Comparison of ENCODE assay signal across 8 mouse cellular contexts in the genomic region with DNA sequence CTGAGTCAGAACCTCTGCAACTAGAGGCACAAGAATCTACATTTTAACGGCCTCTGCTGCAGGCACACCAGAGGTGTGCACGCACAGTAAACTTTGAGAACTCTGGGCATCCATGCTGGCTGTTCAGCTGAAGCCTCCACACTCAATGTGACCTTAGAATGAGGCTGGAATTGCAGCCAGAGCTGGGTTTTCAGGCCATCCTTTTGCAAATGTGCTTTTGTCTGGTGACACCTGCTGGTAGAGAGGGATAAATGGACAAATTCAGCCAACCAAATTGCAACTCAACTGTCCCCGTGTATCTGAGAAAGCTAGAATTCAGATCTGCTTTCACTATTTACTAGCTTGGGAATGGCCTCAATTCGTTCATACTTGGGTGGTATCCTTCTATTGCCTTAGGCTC. TPM values are rescaled to one million over a fixed set of nuclear protein-coding genes. Genes with fewer than 3 reads are reported as not detected.
A peak's percentile ranks its signal among the peaks of the same experiment; 100 is the strongest.
DNase-seq lines count a peak whose midpoint lies in the region; ATAC-seq and TF ChIP-seq lines count a peak whose summit lies in the region.

No protein-coding gene starts in this region.

- TF ChIP-seq CTCF in kidney, adult 2 months (conservative IDR thresholded peaks at IDR 0.05; ENCODE audit: insufficient read depth, insufficient read length, low read depth, low read length), result peak; percentile 76
- TF ChIP-seq CTCF in bone marrow macrophage, adult 2 months (IDR thresholded peaks at IDR 0.05; ENCODE audit: low read depth, low read length), result peak; percentile 25; the same call in 1 of the 2 replicates

- no peak overlapping the region for H3K4me2 ChIP-seq in kidney, embryonic 16.5 days (replicated peaks; ENCODE audit: low read depth, low read length)

- no peak overlapping the region for H3K9ac ChIP-seq in kidney, embryonic 16.5 days (replicated peaks; ENCODE audit: low read length)

- peaks cover 13% of the 10 kb centered on the region; the same call in 1 of the 2 replicates for H3K4me1 ChIP-seq in kidney, adult 2 months (ENCODE audit: control insufficient read depth, insufficient read depth, low read length)
- peaks cover 19% of the 10 kb centered on the region for H3K4me1 ChIP-seq in kidney, embryonic 16.5 days (ENCODE audit: insufficient read depth, low read length)
- H3K4me1 ChIP-seq in bone marrow macrophage, adult 2 months (ENCODE audit: control insufficient read depth, insufficient read depth, low read length), result peaks cover 8% of the 10 kb centered on the region

- H3K27ac ChIP-seq in kidney, adult 2 months (ENCODE audit: insufficient read depth, low read depth, low read length), result no peak overlapping the region
- H3K27ac ChIP-seq in kidney, embryonic 16.5 days (ENCODE audit: low read length), result no peak overlapping the region
- no peak overlapping the region for H3K27ac ChIP-seq in bone marrow macrophage, adult 2 months (ENCODE audit: insufficient read depth, low read depth, low read length)

- no peak for TF ChIP-seq POLR2A in kidney, adult 2 months (IDR thresholded peaks at IDR 0.05; ENCODE audit: low read depth, low read length)
- no peak for TF ChIP-seq POLR2A in bone marrow macrophage, adult 2 months (IDR thresholded peaks at IDR 0.05; ENCODE audit: borderline replicate concordance, low read depth, low read length)

- H3K27me3 ChIP-seq in kidney, adult 2 months (replicated peaks; ENCODE audit: control insufficient read depth, insufficient read depth, low read length), result no peaks in the 10 kb centered on the region
- no peaks in the 10 kb centered on the region for H3K27me3 ChIP-seq in kidney, embryonic 16.5 days (ENCODE audit: insufficient read depth, low read length)

- 13% methylated on average over 4 of the region's 4 CpGs for whole genome bisulfite sequencing in kidney, adult 2 months
- 15% methylated on average over 4 of the region's 4 CpGs for WGBS in kidney, embryonic 16.5 days

- no peaks in the 10 kb centered on the region for H3K9me3 ChIP-seq in kidney, embryonic 16.5 days (ENCODE audit: low read length)

- ATAC-seq in kidney, embryonic 16.5 days (ENCODE audit: low FRiP score, low TSS enrichment), result no peak
- ATAC-seq in megakaryocyte, adult 5-6 weeks (ENCODE audit: poor library complexity, severe bottlenecking), result peak; percentile 55

- no peaks in the 10 kb centered on the region for H3K36me3 ChIP-seq in kidney, adult 2 months (ENCODE audit: control insufficient read depth, insufficient read depth, low read length)
- H3K36me3 ChIP-seq in kidney, embryonic 16.5 days (ENCODE audit: insufficient read depth, low read length), result no peaks in the 10 kb centered on the region

- no peak overlapping the region for H3K4me3 ChIP-seq in kidney, adult 2 months (ENCODE audit: insufficient read depth, low read depth, low read length)
- no peak overlapping the region for H3K4me3 ChIP-seq in kidney, embryonic 16.5 days (ENCODE audit: low read length)
- H3K4me3 ChIP-seq in bone marrow macrophage, adult 2 months (ENCODE audit: insufficient read depth, low read length), result no peak overlapping the region

- intact Hi-C loops in heart, postnatal 10 days (cut with DNase I), result loop anchor here (5.0 kb wide), 4 partner anchors 152 to 562 kb away; a partner anchor contains a TSS

- DNase-seq in kidney, adult 2 months, result peak; percentile 86
- peak; percentile 27 for DNase-seq in fibroblast of lung, adult 2 months (ENCODE audit: low read depth)
- DNase-seq in heart, postnatal 10 days, result peak; percentile 80 to 84
- peak; percentile 64 to 77 for DNase-seq in layer of hippocampus, postnatal 14 days (ENCODE audit: low spot score in 2 of 2)
- peak; percentile 17 to 38 for DNase-seq in right cerebral cortex, postnatal 36 days (ENCODE audit: low spot score in 2 of 2)

RNA-seq across cellular contexts. Expression of a gene that starts 37.1 kb away (rescaled TPM):
- 0.53 and 0.55 TPM in 2 replicates for polyA plus RNA-seq in kidney, adult 2 months (2012; rRNA removed)
- polyA plus RNA-seq in kidney, embryonic 16.5 days (2015; fragmentation: Nextera tagmentation; extraction: Ambion mirVana), result 8.4 and 8.8 TPM in 2 replicates
- 3.8 and 4.1 TPM in 2 replicates for polyA plus RNA-seq in bone marrow macrophage, adult 2 months (2012; ENCODE audit: insufficient read depth, insufficient read length, missing spikeins)
- total RNA-seq in heart, postnatal 10 days (2021), result 10 to 100 TPM; 44.3 to 59.0 TPM
- 10 to 100 TPM; 38.8 to 41.0 TPM for total RNA-seq in layer of hippocampus, postnatal 14 days (2021)
- 6.1 and 10.2 TPM in 2 replicates for total RNA-seq in megakaryocyte, adult 5-6 weeks (2015)
- 5.5 and 7.4 TPM in 2 replicates for total RNA-seq in megakaryocyte, adult 5-6 weeks (2017)

Comparison
In these comparisons a context has a peak if more than half of its experiments do, and no peak if none do; other contexts are left out.
1. DNase-seq: peak in every context shown above with its lines; median percentile 86 in kidney, adult 2 months; 82 in heart, postnatal 10 days; 70 in layer of hippocampus, postnatal 14 days; 28 in right cerebral cortex, postnatal 36 days; 27 in fibroblast of lung, adult 2 months.